Mouse (Mus musculus): ENCODE measurements around the gene Midn. TPM values are rescaled to one million over a fixed set of nuclear protein-coding genes. Genes with fewer than 3 reads are reported as not detected.

The Midn gene
- total RNA-seq, 2 experiments from 2014 or later, result 132 to 190 TPM

- intact Hi-C loops (cut with DNase I), result no loop called here
- no peak for DNase-seq
These were observed 24.0 kb upstream of the Midn start for GRCm38 (mm10) chr10:80123932-80124562.

DNA sequence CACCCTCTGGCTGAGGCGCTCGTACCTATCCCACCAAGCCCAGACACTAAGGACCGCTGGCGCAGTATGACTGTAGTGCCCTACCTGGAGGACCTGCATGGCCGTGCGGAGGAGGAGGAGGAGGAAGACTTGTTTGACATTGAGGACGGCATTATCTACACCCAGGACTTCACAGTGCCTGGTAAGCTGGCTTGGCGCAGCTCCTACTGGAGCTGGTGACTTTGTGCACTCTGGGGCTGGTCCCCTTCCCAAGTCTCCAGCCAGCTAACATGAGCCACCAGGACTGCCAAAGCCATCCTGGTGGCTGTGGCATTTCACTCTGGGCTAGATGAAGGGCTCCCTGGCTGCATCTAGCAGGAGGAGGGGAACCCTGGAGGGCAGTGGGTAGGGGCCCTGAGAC lies 20.2 kb upstream of the Midn start:
- intact Hi-C loops (cut with DNase I), result no loop called here

DNA sequence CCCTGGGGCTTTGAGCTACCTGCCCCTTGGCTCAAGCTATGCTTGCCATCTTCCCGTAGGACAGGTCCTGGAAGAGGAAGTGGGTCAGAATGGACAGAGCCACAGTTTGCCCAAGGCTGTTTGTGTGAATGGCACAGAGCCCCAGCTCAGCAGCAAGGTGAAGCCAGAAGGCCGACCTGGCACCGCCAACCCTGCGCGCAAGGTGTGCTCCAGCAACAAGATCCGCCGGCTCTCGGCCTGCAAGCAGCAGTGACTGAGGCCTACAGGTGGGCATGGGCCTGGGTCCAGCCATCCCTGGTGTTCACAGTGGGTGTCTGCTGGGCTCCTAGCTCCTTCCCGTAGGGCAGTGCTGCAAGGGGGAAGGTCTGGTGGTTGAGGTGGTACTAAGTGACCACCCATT lies 18.2 kb upstream of the Midn start:
- intact Hi-C loops (cut with DNase I), result no loop called here
- no peak for DNase-seq

More for the DNA sequence above, 20.2 kb upstream of the Midn start:
- no peak for DNase-seq

DNA sequence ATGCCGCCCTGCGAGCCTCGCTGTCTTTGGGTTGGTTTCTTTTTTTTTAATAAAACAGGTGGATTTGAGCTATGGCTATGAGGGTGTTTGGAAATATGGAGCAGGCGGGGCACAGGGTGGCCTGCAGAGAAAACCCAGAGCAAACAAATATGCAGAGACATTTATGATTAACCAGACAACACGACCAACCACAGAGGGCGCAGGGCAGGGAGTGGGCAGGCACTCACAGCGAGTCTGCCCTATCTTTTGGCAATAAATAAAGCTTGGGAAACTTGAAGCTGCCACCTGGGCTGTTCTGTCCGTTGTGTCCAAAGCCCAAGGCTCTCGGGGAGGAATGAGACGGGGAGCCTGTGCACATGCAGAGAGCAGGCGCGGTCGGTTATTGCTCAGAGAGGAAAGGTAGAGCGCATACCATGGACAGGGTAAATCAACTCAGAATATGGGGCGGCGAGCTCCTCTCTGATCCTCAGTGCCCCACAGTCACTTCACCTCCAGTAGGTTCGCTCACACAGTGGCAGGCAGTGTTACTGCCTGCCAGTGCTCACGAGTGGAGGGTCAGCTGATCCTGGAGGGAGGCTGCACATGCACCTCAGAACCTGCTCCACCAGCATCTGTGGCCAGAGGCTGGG lies 17.6 kb upstream of the Midn start:
- intact Hi-C loops (cut with DNase I), result no loop called here

GRCm38 (mm10) chr10:80131316-80131951 lies 16.6 kb upstream of the Midn start:
- DNase-seq, result peak in 1 of 2 experiments; percentile 16
- intact Hi-C loops (cut with DNase I), result no loop called here

More for the DNA sequence above, 17.6 kb upstream of the Midn start:
- DNase-seq, result no peak

GRCm38 (mm10) chr10:80131952-80132350 lies 16.1 kb upstream of the Midn start:
- intact Hi-C loops (cut with DNase I), result no loop called here
- DNase-seq, result no peak

GRCm38 (mm10) chr10:80133226-80133849 lies 14.7 kb upstream of the Midn start:
- intact Hi-C loops (cut with DNase I), result no loop called here
- DNase-seq, result peak; percentile 77 to 81

DNA sequence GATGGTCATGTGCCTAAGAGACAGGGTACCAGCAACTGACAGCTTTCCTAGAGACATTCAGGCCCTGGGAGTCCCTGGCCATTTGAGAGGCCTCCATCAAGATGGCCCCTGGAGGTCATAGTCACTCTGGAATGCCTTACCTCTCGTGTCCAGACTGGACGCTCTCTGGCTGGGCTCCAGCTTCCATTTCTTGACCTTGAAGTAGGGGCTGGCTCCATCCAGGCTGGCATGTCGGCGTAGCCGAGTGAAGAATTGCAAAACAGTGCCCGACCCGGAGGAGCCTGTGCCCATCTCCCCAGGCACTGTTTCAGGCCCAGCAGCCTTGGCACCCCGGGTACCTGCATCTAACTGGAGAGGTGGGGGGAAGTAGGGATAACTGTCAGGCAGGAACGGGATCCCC lies 13.7 kb upstream of the Midn start:
- intact Hi-C loops (cut with DNase I), result no loop called here
- no peak for DNase-seq

GRCm38 (mm10) chr10:80135161-80135560 lies 12.9 kb upstream of the Midn start:
- intact Hi-C loops (cut with DNase I), result no loop called here
- no peak for DNase-seq

- intact Hi-C loops (cut with DNase I), result no loop called here
These were observed 12.4 kb upstream of the Midn start for GRCm38 (mm10) chr10:80135641-80136040.

DNA sequence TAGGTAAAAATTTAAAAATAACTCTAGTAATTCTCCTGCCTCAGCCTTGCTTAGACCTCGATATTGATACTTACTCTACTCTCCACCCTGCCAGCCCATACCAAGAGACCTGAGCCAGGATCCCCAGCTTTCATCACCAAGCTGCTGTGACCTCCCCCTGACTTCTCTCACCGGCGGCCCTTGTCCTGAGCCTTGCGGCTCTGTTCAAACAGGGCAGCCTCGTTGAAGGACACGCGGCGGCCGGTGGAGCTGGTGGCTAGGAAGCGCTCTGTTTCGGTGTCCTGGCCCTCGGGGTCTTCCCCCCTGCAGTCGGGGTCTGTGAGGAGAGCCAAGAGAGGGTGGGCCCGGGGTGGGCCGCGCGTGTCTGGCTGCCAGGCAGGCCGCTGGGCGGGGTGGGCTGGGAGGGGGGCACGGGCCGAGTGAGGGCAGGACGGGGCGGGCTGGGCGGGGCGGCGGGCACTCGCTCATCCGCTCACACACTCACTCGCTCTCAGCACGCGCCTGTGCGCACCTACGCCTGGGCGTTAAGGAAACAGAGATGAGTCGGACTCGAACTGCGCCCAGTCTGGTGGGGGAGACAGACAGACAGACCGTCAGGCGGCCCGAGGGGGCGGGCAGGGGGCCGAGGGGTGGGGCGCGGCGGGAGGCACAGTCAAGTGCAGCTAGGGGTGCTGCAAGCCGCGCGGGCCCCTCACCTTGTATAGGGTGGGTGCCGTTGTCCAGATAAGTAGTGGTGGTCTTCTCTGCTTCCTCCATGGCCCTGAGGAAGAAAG lies 11.7 kb upstream of the Midn start:
- intact Hi-C loops (cut with DNase I), result no loop called here
- peak in 1 of 2 experiments; percentile 14 for DNase-seq

More at GRCm38 (mm10) chr10:80135641-80136040, 12.4 kb upstream of the Midn start:
- no peak for DNase-seq

GRCm38 (mm10) chr10:80136952-80137625 lies 11.0 kb upstream of the Midn start:
- intact Hi-C loops (cut with DNase I), result no loop called here
- DNase-seq, result peak in 1 of 2 experiments; percentile 13

DNA sequence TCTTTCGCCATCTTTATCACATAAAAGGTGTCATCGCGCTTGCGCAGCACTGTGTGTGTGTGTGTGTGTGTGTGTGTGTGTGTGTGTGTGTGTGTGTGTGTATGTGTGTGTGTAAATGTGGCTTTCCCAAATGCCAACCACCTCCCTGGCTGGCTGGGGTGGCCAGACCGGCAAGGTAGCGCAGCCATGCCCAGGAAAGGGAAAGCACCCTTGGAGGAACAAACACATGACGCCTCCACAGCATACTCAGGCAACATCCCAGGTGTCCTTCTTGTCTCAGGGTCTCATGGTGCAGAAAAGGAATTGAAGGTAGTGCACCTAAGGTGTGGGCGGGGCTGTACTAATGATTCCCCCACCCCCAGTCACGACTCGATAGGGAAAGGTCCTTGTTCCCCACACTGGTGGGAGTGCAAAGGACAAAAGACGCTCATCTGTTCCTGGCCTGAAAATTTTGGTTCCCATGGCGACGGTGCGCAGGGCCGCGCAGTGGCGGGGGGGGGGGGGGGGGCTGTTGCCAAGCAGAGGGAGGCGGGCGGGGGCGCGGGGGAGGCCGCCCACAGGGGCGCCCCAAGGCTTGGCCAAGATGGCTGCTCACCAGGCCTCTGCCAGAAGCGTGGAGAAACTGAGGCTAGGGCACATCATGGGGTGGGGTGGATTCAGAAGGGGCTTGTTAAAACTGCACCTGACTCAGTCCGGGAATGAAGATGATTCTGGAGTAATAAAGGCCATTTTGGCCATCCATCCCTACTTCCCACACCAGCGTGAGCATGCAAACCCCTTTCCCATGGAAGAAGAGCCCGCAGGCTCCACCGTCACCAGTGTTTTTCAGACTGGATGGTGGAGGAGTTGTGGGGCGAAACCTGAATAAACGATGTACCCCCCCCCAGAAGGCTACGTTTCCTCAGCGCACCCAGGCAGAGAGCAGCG lies 10.2 kb upstream of the Midn start:
- intact Hi-C loops (cut with DNase I), result no loop called here
- peak in 1 of 2 experiments; percentile 25 for DNase-seq

DNA sequence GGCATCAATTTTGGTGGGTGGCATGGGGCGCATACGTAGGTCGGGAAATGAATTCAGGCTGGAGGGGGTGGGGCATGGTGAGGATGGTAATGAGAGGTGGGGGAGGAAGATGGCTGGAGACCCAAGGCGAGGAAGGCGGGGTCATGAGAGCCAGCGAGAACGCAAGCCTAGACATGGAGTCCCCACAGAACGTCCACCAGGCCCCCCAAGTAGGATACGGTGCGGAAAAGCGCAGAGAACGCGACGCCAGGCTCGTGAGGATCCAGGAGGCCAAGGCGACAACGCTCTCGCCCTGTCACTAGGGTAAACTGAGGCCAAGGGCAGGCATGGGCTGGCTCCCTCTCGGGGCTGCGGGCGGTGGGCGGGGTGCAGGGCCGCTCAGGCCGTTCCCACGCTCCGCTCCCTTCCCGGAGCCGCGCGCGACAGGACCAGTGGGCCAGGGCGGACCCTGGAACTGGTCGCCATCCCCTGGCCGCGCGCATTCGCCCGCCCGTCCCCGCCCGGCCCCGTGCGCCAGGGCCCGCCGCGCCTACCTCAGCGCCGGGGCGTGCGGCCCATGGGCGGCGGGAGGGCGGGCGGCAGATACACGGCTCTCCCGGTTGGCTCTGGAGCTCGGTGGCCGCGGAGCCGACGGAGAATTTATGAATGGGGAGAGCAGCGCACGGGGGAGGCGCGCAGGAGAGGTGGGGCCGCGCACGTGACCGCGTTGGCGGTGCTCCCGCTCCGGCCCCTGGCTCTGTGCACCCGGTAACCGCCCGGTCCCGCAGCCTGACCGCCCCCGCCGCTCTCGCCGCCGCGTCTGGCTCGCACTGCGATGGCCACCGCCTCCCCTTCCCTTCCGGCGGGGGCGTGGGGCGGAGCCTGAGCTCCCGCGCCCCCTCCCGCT lies 9.3 kb upstream of the Midn start, which contains the start of gene Atp5d:
Gene Atp5d, plus strand, starts transcription at position 80 of the 886 bp plus-strand sequence.
- intact Hi-C loops (cut with DNase I), result no loop called here
- peak; percentile 64 to 70 for DNase-seq

DNA sequence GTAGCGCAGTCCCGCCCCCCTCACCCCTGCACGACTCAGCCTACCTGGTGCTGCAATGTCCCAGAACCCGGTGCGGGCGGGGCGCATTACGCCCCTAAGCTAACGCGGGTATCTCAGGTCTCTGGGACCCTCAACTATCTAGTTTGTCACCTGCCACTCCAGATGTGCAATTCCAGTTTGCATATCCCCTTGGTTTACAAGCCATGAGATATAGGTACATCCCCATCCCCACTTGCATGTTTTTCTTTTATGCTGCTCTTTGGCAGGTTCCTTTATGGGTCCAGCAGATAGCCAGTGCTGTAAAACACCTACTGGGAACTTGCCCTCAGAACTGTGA lies 8.7 kb upstream of the Midn start:
- DNase-seq, result no peak
- intact Hi-C loops (cut with DNase I), result no loop called here

GRCm38 (mm10) chr10:80139975-80140665 lies 8.0 kb upstream of the Midn start:
- DNase-seq, result no peak
- intact Hi-C loops (cut with DNase I), result loop anchor here (2.0 to 5.0 kb wide), 3 partner anchors 23 to 283 kb away; partner anchors contain the start of gene Cnn2

DNA sequence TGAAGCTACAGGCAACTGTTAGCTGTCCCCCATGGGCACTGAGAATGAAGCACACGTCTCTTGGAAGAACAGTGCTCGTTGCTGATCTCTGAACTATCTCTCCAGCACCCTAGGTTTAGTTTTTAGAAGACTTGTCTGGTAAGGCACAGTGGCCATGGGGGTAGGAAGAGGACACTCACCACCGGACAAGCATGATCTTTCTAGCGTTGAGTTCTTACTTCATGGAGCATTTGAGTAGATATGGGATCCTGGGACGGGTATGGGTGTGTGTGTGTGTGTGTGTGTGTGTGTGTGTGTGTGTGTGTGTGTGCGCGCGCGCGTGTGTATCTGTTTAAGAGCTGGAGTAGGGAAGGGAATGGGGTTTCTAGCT lies 7.4 kb upstream of the Midn start, which contains the start of gene Cbarp:
Gene Cbarp, minus strand, starts transcription at position 170 of the 370 bp plus-strand sequence.
- no peak for DNase-seq
- intact Hi-C loops (cut with DNase I), result loop anchor here (2.0 to 5.0 kb wide), 3 partner anchors 24 to 283 kb away; partner anchors contain the start of gene Cnn2
